Mouse (Mus musculus) stomach, adult 2 months (tissue): ENCODE results near the gene Prrc2b. TPM values are rescaled to one million over a fixed set of nuclear protein-coding genes. Genes with fewer than 3 reads are reported as not detected.

Experiments
- polyA plus RNA-seq: library from polyadenylated mRNA; depleted of rRNA; stranded (reverse); fragments of >200 nt; gene quantifications from 2 replicates; pipeline ENCODE4 v1.2.3, GENCODE M21; 2012; rRNA removed

The Prrc2b gene
- polyA plus RNA-seq: 16.4 and 19.9 TPM in 2 replicates

DNA sequence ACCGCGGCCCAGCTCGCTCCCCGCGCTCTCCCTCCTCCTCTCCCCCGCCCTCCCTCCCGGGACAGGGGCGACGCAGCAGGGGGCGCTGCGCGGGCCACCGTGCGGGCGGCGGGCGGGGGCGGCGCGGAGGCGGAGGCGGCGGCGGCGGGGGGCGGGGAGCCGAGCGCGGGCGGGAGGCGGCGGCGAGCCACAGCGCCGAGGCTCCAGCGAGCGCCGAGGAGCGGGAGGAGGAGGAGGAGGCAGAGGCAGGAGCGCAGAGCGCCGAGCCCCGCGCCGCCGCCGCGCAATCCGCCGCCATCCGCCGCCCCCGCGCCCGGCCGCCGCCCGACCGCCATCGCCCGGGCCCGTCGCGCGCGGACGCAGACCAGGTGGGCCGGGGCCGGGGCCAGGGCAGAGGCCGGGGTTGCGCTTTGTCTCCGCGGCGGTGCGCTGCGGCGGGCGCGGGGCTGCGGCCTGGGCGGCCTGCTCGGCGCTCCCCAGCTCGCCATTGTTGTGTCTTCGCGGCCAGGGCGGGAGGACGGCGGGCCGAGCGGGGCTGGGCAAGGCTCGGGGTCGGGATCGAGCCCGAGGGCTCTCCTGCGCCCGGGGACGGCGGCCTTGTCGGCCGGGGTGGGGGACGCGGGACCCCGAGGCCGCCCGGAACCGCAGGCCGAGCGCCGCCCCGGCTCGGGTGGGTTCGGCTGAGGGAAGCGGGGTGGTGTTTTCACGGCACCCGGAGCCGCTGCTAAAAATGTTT, at the start of gene Prrc2b:
Prrc2b (plus strand) TSS at position 159 of the 736 bp plus-strand sequence.

DNA sequence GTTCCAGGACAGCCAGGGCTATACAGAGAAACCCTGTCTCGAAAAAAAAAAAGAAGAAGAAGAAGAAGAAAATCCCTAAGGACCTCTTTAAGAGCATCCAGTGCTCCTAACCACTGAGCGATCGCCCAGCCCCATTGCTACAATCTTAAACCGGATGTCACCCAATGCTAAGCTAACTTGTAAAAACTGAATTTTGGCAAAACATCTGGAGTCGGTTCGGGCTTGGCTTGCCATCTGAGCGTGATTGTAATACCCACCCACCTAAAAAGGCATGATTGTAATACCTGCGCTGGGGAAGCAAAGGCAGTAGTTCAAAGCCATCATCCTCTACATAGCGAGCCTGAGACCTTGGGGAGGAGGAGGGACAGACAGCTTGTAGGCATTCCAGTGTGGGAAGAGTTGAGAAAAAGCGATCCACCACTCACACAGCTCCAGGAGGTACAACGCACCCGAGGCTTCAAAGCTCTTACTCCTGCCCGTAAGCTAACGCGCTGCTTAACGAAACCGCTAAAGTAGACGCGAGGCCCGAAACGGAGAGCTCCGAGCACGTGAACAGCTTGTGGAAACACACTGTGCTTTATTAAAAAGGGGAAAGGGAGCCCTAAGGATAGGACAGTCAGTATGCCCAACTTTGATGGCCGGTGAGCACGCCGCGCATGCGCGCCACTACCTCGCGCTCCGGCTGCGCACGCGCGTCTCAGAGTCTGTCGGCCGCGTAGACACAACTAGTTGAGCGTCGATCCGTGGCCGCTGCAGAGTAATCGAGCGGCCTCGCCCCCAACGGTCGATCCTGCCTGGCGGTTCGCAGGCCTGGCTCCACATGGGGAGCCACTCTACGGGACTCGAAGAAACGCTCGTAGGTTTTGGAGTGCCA, 85.2 kb downstream of the Prrc2b start, which contains the start of gene Pomt1:
Pomt1 (plus strand) TSS at position 705 of the 874 bp plus-strand sequence.

DNA sequence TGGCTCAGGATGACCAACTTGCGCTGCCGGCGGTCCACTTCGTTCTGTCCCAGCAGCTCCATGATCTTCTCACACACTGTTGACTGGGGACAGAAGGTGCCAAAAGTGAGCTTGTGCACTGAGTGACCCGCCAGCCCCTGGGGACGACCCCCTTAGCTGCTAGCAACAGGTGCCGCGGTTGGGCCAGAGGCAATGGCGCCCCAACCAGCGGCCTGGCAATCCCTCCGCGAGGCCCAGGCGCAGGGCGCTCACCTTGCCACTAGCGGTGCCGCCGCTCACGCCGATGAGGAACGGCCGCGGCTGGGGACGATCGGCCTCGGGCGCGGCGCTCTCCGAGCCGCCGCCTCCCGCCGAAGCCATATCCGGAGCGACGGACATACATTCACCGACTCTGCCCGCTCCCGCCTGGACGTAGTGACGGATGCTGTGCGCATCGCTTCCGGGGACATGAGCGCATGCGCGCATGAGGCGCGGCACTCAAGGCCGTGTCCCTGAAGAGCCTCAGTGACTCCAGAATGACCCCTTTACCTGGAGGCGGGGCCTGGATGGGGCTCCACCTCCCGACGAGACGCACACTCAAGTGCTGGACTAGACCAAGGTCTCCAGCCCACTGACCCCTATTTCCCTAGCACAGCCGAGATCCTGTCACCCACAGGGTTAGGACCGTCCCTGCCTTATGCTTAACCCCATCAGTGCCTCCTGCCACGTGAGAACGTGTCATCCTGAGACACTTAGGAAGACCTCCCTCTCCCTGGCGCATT, 109.0 kb downstream of the Prrc2b start, which contains the start of gene Uck1:
Uck1 (minus strand) TSS at position 503 of the 761 bp plus-strand sequence.

Other genes starting within 250 kb of the Prrc2b start
- 2.1 and 9.8 TPM in 2 replicates for gene Aif1l, start 200.9 kb upstream of the Prrc2b start, polyA plus RNA-seq
- 18.2 and 19.7 TPM in 2 replicates for gene Nup214, start 176.6 kb upstream of the Prrc2b start, polyA plus RNA-seq
- gene Fam78a, start 66.2 kb upstream of the Prrc2b start, polyA plus RNA-seq: 0.41 and 0.57 TPM in 2 replicates
- 3.8 and 5.5 TPM in 2 replicates for gene Plpp7, start 55.6 kb upstream of the Prrc2b start, polyA plus RNA-seq
- 9.7 and 9.8 TPM in 2 replicates for gene Pomt1, start 85.5 kb downstream of the Prrc2b start, polyA plus RNA-seq
- 21.3 and 24.4 TPM in 2 replicates for gene Uck1, start 109.1 kb downstream of the Prrc2b start, polyA plus RNA-seq
- gene Golga2, start 136.3 kb downstream of the Prrc2b start, polyA plus RNA-seq: 22.5 and 23.4 TPM in 2 replicates
- 114 and 127 TPM in 2 replicates for gene Swi5, start 137.0 kb downstream of the Prrc2b start, polyA plus RNA-seq
- 89.3 and 95.4 TPM in 2 replicates for gene Ciz1, start 201.2 kb downstream of the Prrc2b start, polyA plus RNA-seq
- gene Dnm1, start 202.3 kb downstream of the Prrc2b start, polyA plus RNA-seq: 52.3 and 67.7 TPM in 2 replicates
- gene 1110008P14Rik, start 230.9 kb downstream of the Prrc2b start, polyA plus RNA-seq: 181 and 277 TPM in 2 replicates
- 3.1 and 5.2 TPM in 2 replicates for gene Lcn2, start 237.2 kb downstream of the Prrc2b start, polyA plus RNA-seq
- 10.3 and 18.3 TPM in 2 replicates for gene Ptges2, start 244.8 kb downstream of the Prrc2b start, polyA plus RNA-seq